Mouse (Mus musculus) left cerebral cortex, adult 9 months (tissue): ENCODE measurements around the gene Kynu.
A peak's percentile ranks its signal among the peaks of the same experiment; 100 is the strongest.

Experiments used
- DNase-seq, 2 experiments: peaks; one replicate each; pipeline ENCODE4 v3.0.0; 2022; ENCODE audit warnings: low spot score in 2 of 2

Kynu gene

GRCm38 (mm10) chr2:43555062-43555888, at the start of gene Kynu:
Gene Kynu, plus strand, starts transcription at chr2:43555329.
- DNase-seq: no peak

- DNase-seq: peak; percentile 28 to 67
These were observed 48.9 kb upstream of the Kynu start for GRCm38 (mm10) chr2:43506182-43506581.

- no peak for DNase-seq
These were observed 41.3 kb upstream of the Kynu start for GRCm38 (mm10) chr2:43513852-43514251.

GRCm38 (mm10) chr2:43534417-43534816, 20.7 kb upstream of the Kynu start:
- no peak for DNase-seq

GRCm38 (mm10) chr2:43542615-43543014, 12.5 kb upstream of the Kynu start:
- DNase-seq: no peak

GRCm38 (mm10) chr2:43545665-43546064, 9.5 kb upstream of the Kynu start:
- DNase-seq: no peak

- DNase-seq: no peak
These were observed 8.7 kb upstream of the Kynu start for GRCm38 (mm10) chr2:43546448-43546847.

- no peak for DNase-seq
These were observed 913 bp upstream of the Kynu start for GRCm38 (mm10) chr2:43554216-43554615.

GRCm38 (mm10) chr2:43555889-43556285, 758 bp downstream of the Kynu start:
- no peak for DNase-seq

- no peak for DNase-seq
These were observed 1.9 kb downstream of the Kynu start for GRCm38 (mm10) chr2:43556985-43557384.

GRCm38 (mm10) chr2:43561209-43561608, 6.1 kb downstream of the Kynu start:
- no peak for DNase-seq

- DNase-seq: no peak
These were observed 7.7 kb downstream of the Kynu start for GRCm38 (mm10) chr2:43562779-43563178.

- no peak for DNase-seq
These were observed 13.3 kb downstream of the Kynu start for GRCm38 (mm10) chr2:43568406-43568805.

- DNase-seq: no peak
These were observed 18.4 kb downstream of the Kynu start for GRCm38 (mm10) chr2:43573526-43573925.

- no peak for DNase-seq
These were observed 28.2 kb downstream of the Kynu start for GRCm38 (mm10) chr2:43583243-43583812.

- no peak for DNase-seq
These were observed 30.4 kb downstream of the Kynu start for GRCm38 (mm10) chr2:43585508-43585907.

- no peak for DNase-seq
These were observed 32.7 kb downstream of the Kynu start for GRCm38 (mm10) chr2:43587832-43588231.

- no peak for DNase-seq
These were observed 37.0 kb downstream of the Kynu start for GRCm38 (mm10) chr2:43592001-43592704.

GRCm38 (mm10) chr2:43613571-43613970, 58.4 kb downstream of the Kynu start:
- no peak for DNase-seq

GRCm38 (mm10) chr2:43621140-43621539, 66.0 kb downstream of the Kynu start:
- DNase-seq: no peak

- no peak for DNase-seq
These were observed 67.7 kb downstream of the Kynu start for GRCm38 (mm10) chr2:43622844-43623243.

GRCm38 (mm10) chr2:43631786-43632185, 76.7 kb downstream of the Kynu start:
- no peak for DNase-seq

GRCm38 (mm10) chr2:43636498-43636897, 81.4 kb downstream of the Kynu start:
- DNase-seq: no peak
